In the genomic region with DNA sequence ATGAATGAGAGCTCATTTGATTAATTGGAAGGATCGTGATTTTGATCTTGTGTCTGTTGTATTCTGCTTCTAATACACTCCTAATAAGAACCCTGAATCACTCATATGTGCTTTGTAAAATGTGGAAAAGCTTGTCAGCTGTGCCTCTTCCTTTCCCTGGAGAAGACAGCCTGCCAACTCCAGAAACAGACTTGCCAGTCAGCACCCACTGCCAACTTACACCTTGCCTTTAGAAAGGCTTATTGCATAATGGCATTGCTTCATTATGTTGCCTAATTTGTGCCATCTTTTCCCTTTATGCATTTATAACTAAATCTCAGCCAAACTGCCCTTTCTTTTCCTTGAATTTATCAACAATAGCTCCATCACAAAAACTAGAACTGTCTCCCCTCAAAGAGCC, we compare ENCODE assay signal across 18 mouse cellular contexts.
A peak's percentile ranks its signal among the peaks of the same experiment; 100 is the strongest.
DNase-seq lines count a peak whose midpoint lies in the region; ATAC-seq and TF ChIP-seq lines count a peak whose summit lies in the region.
"Had no signal": no experiment of that assay in that cellular context is flagged by ENCODE, and none has a peak within 500 bp of the region (broad histone marks: within the 10 kb centered on the region; RNA-seq: fewer than 3 reads in every experiment).

No protein-coding gene starts in this region.

- peak; percentile 83; the same call in 1 of the 2 replicates for ATAC-seq in forebrain, embryonic 14.5 days
- no peak for ATAC-seq in midbrain, postnatal 0 days (ENCODE audit: low FRiP score)
- ATAC-seq in midbrain, embryonic 16.5 days, result no peak
- ATAC-seq: activated CD4-positive, CD25-positive, alpha-beta regulatory T cell, adult 4 months; intestine, postnatal 0 days had no signal

- no peak overlapping the region for H3K9ac ChIP-seq in forebrain, embryonic 14.5 days (ENCODE audit: low read length)
- no peak overlapping the region for H3K9ac ChIP-seq in midbrain, postnatal 0 days (replicated peaks; ENCODE audit: low read length, poor library complexity, severe bottlenecking)
- H3K9ac ChIP-seq in midbrain, embryonic 16.5 days (ENCODE audit: low read depth, low read length), result no peak overlapping the region
- H3K9ac ChIP-seq: heart, embryonic 13.5 days had no signal

- no peak overlapping the region for H3K27ac ChIP-seq in forebrain, embryonic 14.5 days (ENCODE audit: low read depth, low read length)
- H3K27ac ChIP-seq in forebrain, embryonic 10.5 days, result no peak overlapping the region
- no peak overlapping the region for H3K27ac ChIP-seq in midbrain, postnatal 0 days (ENCODE audit: low read depth, low read length)
- no peak overlapping the region for H3K27ac ChIP-seq in midbrain, embryonic 16.5 days (ENCODE audit: low read length)
- H3K27ac ChIP-seq in limb, embryonic 10.5 days, result no peak overlapping the region
- H3K27ac ChIP-seq: heart, embryonic 13.5 days; hindbrain, embryonic 10.5 days had no signal

- no peaks in the 10 kb centered on the region for H3K36me3 ChIP-seq in forebrain, embryonic 14.5 days (ENCODE audit: control insufficient read depth, insufficient read depth, low read length)
- H3K36me3 ChIP-seq in forebrain, embryonic 10.5 days (replicated peaks), result no peaks in the 10 kb centered on the region
- H3K36me3 ChIP-seq in midbrain, postnatal 0 days (ENCODE audit: insufficient read depth, low read length), result no peaks in the 10 kb centered on the region
- no peaks in the 10 kb centered on the region for H3K36me3 ChIP-seq in midbrain, embryonic 16.5 days (ENCODE audit: control insufficient read depth, insufficient read depth, low read length)
- H3K36me3 ChIP-seq in limb, embryonic 10.5 days, result no peaks in the 10 kb centered on the region
- H3K36me3 ChIP-seq: heart, embryonic 13.5 days; hindbrain, embryonic 10.5 days had no signal

- TF ChIP-seq CTCF in midbrain, postnatal 0 days (IDR thresholded peaks at IDR 0.05), result no peak

- H3K4me3 ChIP-seq in forebrain, embryonic 14.5 days (ENCODE audit: low read depth, low read length), result no peak overlapping the region
- H3K4me3 ChIP-seq in forebrain, embryonic 10.5 days, result no peak overlapping the region
- H3K4me3 ChIP-seq in midbrain, postnatal 0 days (ENCODE audit: low read depth, low read length), result no peak overlapping the region
- H3K4me3 ChIP-seq in midbrain, embryonic 16.5 days (ENCODE audit: low read depth, low read length), result no peak overlapping the region
- no peak overlapping the region for H3K4me3 ChIP-seq in limb, embryonic 10.5 days
- H3K4me3 ChIP-seq: erythroblast, embryonic 14.5 days; heart, embryonic 13.5 days; hindbrain, embryonic 10.5 days had no signal

- WGBS in forebrain, embryonic 14.5 days, result 65% methylated on average over 1 of the region's 1 CpGs
- WGBS in forebrain, embryonic 10.5 days, result 91% methylated on average over 1 of the region's 1 CpGs
- WGBS in midbrain, postnatal 0 days, result 79% methylated on average over 1 of the region's 1 CpGs
- WGBS in midbrain, embryonic 16.5 days, result 79% methylated on average over 1 of the region's 1 CpGs
- 97% methylated on average over 1 of the region's 1 CpGs for WGBS in limb, embryonic 10.5 days

- peak; percentile 77 for DNase-seq in forebrain, embryonic 14.5 days (ENCODE audit: low spot score)
- no peak for DNase-seq in forebrain, embryonic 10.5 days (ENCODE audit: extremely low spot score, low spot score)
- peak; percentile 23 for DNase-seq in midbrain, postnatal 0 days (ENCODE audit: low spot score)
- DNase-seq in gonadal fat pad, adult 2 months (ENCODE audit: low read depth), result peak; percentile 56
- DNase-seq in layer of hippocampus, postnatal 14 days (ENCODE audit: low spot score in 2 of 2), result peak; percentile 12 to 68
- DNase-seq in limb, embryonic 10.5 days (ENCODE audit: low spot score), result no peak
- DNase-seq: gastrocnemius, postnatal 36 days; kidney, postnatal 14 days; lung, postnatal 36 days; thymus, postnatal 36 days had no signal

- no peaks in the 10 kb centered on the region for H3K4me1 ChIP-seq in forebrain, embryonic 14.5 days (ENCODE audit: control insufficient read depth, insufficient read depth, low read length)
- H3K4me1 ChIP-seq in forebrain, embryonic 10.5 days, result no peaks in the 10 kb centered on the region
- no peaks in the 10 kb centered on the region for H3K4me1 ChIP-seq in midbrain, postnatal 0 days (ENCODE audit: insufficient read depth, low read length)
- no peaks in the 10 kb centered on the region for H3K4me1 ChIP-seq in midbrain, embryonic 16.5 days (ENCODE audit: control insufficient read depth, insufficient read depth, low read length)
- no peaks in the 10 kb centered on the region for H3K4me1 ChIP-seq in limb, embryonic 10.5 days
- H3K4me1 ChIP-seq: heart, embryonic 13.5 days; hindbrain, embryonic 10.5 days had no signal

- no peaks in the 10 kb centered on the region for H3K9me3 ChIP-seq in forebrain, embryonic 14.5 days (replicated peaks; ENCODE audit: control insufficient read depth, low read length)
- no peaks in the 10 kb centered on the region for H3K9me3 ChIP-seq in forebrain, embryonic 10.5 days
- H3K9me3 ChIP-seq in midbrain, postnatal 0 days (ENCODE audit: low read length), result no peaks in the 10 kb centered on the region
- H3K9me3 ChIP-seq in midbrain, embryonic 16.5 days (replicated peaks; ENCODE audit: control insufficient read depth, low read length, poor library complexity, severe bottlenecking), result no peaks in the 10 kb centered on the region
- H3K9me3 ChIP-seq in limb, embryonic 10.5 days (replicated peaks), result no peaks in the 10 kb centered on the region
- H3K9me3 ChIP-seq: heart, embryonic 13.5 days; hindbrain, embryonic 10.5 days had no signal

- H3K27me3 ChIP-seq in forebrain, embryonic 14.5 days (replicated peaks; ENCODE audit: control insufficient read depth, insufficient read depth, low read length), result no peaks in the 10 kb centered on the region
- H3K27me3 ChIP-seq in forebrain, embryonic 10.5 days (ENCODE audit: poor library complexity, severe bottlenecking), result no peaks in the 10 kb centered on the region
- H3K27me3 ChIP-seq in midbrain, postnatal 0 days (ENCODE audit: insufficient read depth, low read length), result no peaks in the 10 kb centered on the region
- H3K27me3 ChIP-seq in midbrain, embryonic 16.5 days (ENCODE audit: control insufficient read depth, insufficient read depth, low read depth, low read length), result no peaks in the 10 kb centered on the region
- no peaks in the 10 kb centered on the region for H3K27me3 ChIP-seq in limb, embryonic 10.5 days (ENCODE audit: low read depth, poor library complexity, severe bottlenecking)
- H3K27me3 ChIP-seq: CH12.LX; heart, embryonic 13.5 days had no signal

- no peak overlapping the region for H3K4me2 ChIP-seq in forebrain, embryonic 14.5 days (ENCODE audit: low read length)
- no peak overlapping the region for H3K4me2 ChIP-seq in midbrain, postnatal 0 days (ENCODE audit: low read depth, low read length, poor library complexity, severe bottlenecking)
- H3K4me2 ChIP-seq in midbrain, embryonic 16.5 days (ENCODE audit: low read length), result no peak overlapping the region
- H3K4me2 ChIP-seq: heart, embryonic 13.5 days; midbrain, embryonic 11.5 days had no signal

Comparison
In these comparisons a context has a peak if more than half of its experiments do, and no peak if none do; other contexts are left out.
1. DNase-seq: peak in forebrain, embryonic 14.5 days (single experiment), midbrain, postnatal 0 days (single experiment), gonadal fat pad, adult 2 months (single experiment) and layer of hippocampus, postnatal 14 days (2 of 2); none in forebrain, embryonic 10.5 days (single experiment) and limb, embryonic 10.5 days (single experiment).